Mouse (Mus musculus) MEL (cell line): ENCODE measurements around the gene Qars. TPM values are rescaled to one million over a fixed set of nuclear protein-coding genes. Genes with fewer than 3 reads are reported as not detected.

Experiments
- DNase-seq: peaks from one replicate; pipeline ENCODE4 v3.0.0; 2011; ENCODE audit warnings: low read depth, low spot score
- H3K27ac ChIP-seq: 2 replicates; pipeline ENCODE4 v1.5.1; 2012; ENCODE audit warnings: low read depth, mild to moderate bottlenecking, control low read depth, low read length, moderate library complexity; ENCODE audit not compliant: control insufficient read depth
- H3K27me3 ChIP-seq, 2 experiments: fragments of 150-350 bp in 1 of 2; sonication (generic) in 1 of 2; 2 replicates each; pipeline ENCODE4 v1.6.1; 2012; ENCODE audit warnings: low read length in 2 of 2, mild to moderate bottlenecking in 2 of 2, improper control_type of control experiment in 1 of 2, moderate library complexity in 1 of 2; ENCODE audit not compliant: insufficient read depth in 2 of 2, control insufficient read depth in 1 of 2
- H3K36me3 ChIP-seq, 2 experiments: 2 replicates each; pipeline ENCODE4 v1.6.1; 2012 to 2014; ENCODE audit warnings: low read length in 2 of 2, improper control_type of control experiment in 1 of 2, inconsistent platforms in 1 of 2, mild to moderate bottlenecking in 1 of 2; ENCODE audit not compliant: insufficient read depth in 2 of 2, control insufficient read depth in 1 of 2
- H3K4me1 ChIP-seq, 2 experiments: fragments of 150-350 bp in 1 of 2; sonication (generic) in 1 of 2; 2 replicates each; pipeline ENCODE4 v1.6.1; 2012; ENCODE audit warnings: low read length in 2 of 2, improper control_type of control experiment in 1 of 2, mild to moderate bottlenecking in 1 of 2; ENCODE audit not compliant: insufficient read depth in 2 of 2, control insufficient read depth in 1 of 2
- H3K4me3 ChIP-seq, 2 experiments: fragments of 150-350 bp in 1 of 2; sonication (generic) in 1 of 2; 2 replicates each; pipeline ENCODE4 v1.5.1; 2012; ENCODE audit warnings: low read depth in 2 of 2, low read length in 2 of 2, mild to moderate bottlenecking in 2 of 2, moderate library complexity in 2 of 2, control low read depth in 1 of 2, improper control_type of control experiment in 1 of 2; ENCODE audit not compliant: control insufficient read depth in 1 of 2, insufficient read depth in 1 of 2
- H3K79me2 ChIP-seq: 2 replicates; pipeline ENCODE4 v1.6.1; 2012; ENCODE audit warnings: mild to moderate bottlenecking, low read length, moderate library complexity; ENCODE audit not compliant: control insufficient read depth, poor library complexity, insufficient read depth
- H3K9ac ChIP-seq: 2 replicates; pipeline ENCODE4 v1.6.1; 2012; ENCODE audit warnings: low read depth, mild to moderate bottlenecking, control low read depth, low read length, moderate library complexity; ENCODE audit not compliant: control insufficient read depth, poor library complexity, severe bottlenecking
- H3K9me3 ChIP-seq: fragments of 150-350 bp; sonication (generic); replicated peaks from 2 replicates; pipeline ENCODE4 v1.6.1; 2012; ENCODE audit warnings: mild to moderate bottlenecking, low read length, improper control_type of control experiment, moderate library complexity; ENCODE audit not compliant: insufficient read depth
- BHLHE40 ChIP-seq: IDR thresholded peaks from 2 replicates; pipeline ENCODE4 v1.6.1; 2012; ENCODE audit warnings: low read depth, mild to moderate bottlenecking, inconsistent platforms, low read length, improper control_type of control experiment, borderline replicate concordance
- CHD1 ChIP-seq: IDR thresholded peaks from 2 replicates; pipeline ENCODE4 v1.6.1; 2012; ENCODE audit warnings: low read depth, mild to moderate bottlenecking, inconsistent platforms, low read length, improper control_type of control experiment
- CHD2 ChIP-seq: IDR thresholded peaks from 2 replicates; pipeline ENCODE4 v1.6.1; 2011; ENCODE audit warnings: low read length, improper control_type of control experiment
- E2F4 ChIP-seq: IDR thresholded peaks from 2 replicates; pipeline ENCODE4 v1.6.1; 2011; ENCODE audit warnings: low read depth, low read length, improper control_type of control experiment, borderline replicate concordance
- ELF1 ChIP-seq: IDR thresholded peaks from 2 replicates; pipeline ENCODE4 v1.6.1; 2014; ENCODE audit warnings: low read depth, mild to moderate bottlenecking, inconsistent platforms, low read length, improper control_type of control experiment, moderate library complexity
- EP300 ChIP-seq, 2 experiments: IDR thresholded peaks; 2 replicates each; pipeline ENCODE4 v1.6.1; 2011; ENCODE audit warnings: improper control_type of control experiment in 2 of 2, low read length in 2 of 2, low read depth in 1 of 2, mild to moderate bottlenecking in 1 of 2
- ETS1 ChIP-seq: IDR thresholded peaks from 2 replicates; pipeline ENCODE4 v1.6.1; 2012; ENCODE audit warnings: low read depth, mild to moderate bottlenecking, inconsistent platforms, low read length, improper control_type of control experiment, moderate library complexity
- GABPA ChIP-seq: IDR thresholded peaks from 2 replicates; pipeline ENCODE4 v1.6.1; 2012; ENCODE audit warnings: low read depth, mild to moderate bottlenecking, inconsistent platforms, low read length, improper control_type of control experiment, moderate library complexity
- HCFC1 ChIP-seq: IDR thresholded peaks from 2 replicates; pipeline ENCODE4 v1.6.1; 2012; ENCODE audit warnings: low read depth, mild to moderate bottlenecking, inconsistent platforms, low read length, improper control_type of control experiment, moderate library complexity
- JUND ChIP-seq: IDR thresholded peaks from 2 replicates; pipeline ENCODE4 v1.6.1; 2011; ENCODE audit warnings: low read depth, mild to moderate bottlenecking, improper control_type of control experiment, low read length
- KAT2A ChIP-seq: conservative IDR thresholded peaks from 2 replicates; pipeline ENCODE4 v1.6.1; 2012; ENCODE audit warnings: low read depth, low read length, improper control_type of control experiment, inconsistent platforms
- MAFK ChIP-seq: IDR thresholded peaks from 2 replicates; pipeline ENCODE4 v1.6.1; 2011; ENCODE audit warnings: low read depth, mild to moderate bottlenecking, low read length, improper control_type of control experiment, borderline replicate concordance
- MAX ChIP-seq: IDR thresholded peaks from 2 replicates; pipeline ENCODE4 v1.6.1; 2011; ENCODE audit warnings: low read length, improper control_type of control experiment
- MAZ ChIP-seq: IDR thresholded peaks from 2 replicates; pipeline ENCODE4 v1.6.1; 2012; ENCODE audit warnings: low read depth, mild to moderate bottlenecking, inconsistent platforms, low read length, improper control_type of control experiment
- NELFE ChIP-seq: IDR thresholded peaks from 2 replicates; pipeline ENCODE4 v1.6.1; 2011; ENCODE audit warnings: low read depth, low read length, improper control_type of control experiment
- NRF1 ChIP-seq: IDR thresholded peaks from 2 replicates; pipeline ENCODE4 v1.6.1; 2014; ENCODE audit warnings: low read depth, mild to moderate bottlenecking, inconsistent platforms, low read length, improper control_type of control experiment, moderate library complexity; ENCODE audit not compliant: poor library complexity, insufficient read depth, severe bottlenecking
- POLR2A ChIP-seq, 2 experiments: IDR thresholded peaks; 2 replicates each; pipeline ENCODE4 v1.6.1; 2011 to 2012; ENCODE audit warnings: low read length in 2 of 2, mild to moderate bottlenecking in 2 of 2, control low read depth in 1 of 2, improper control_type of control experiment in 1 of 2, low read depth in 1 of 2, moderate library complexity in 1 of 2; ENCODE audit not compliant: control insufficient read depth in 1 of 2, insufficient read depth in 1 of 2, poor library complexity in 1 of 2
- POLR2AphosphoS5 ChIP-seq: IDR thresholded peaks from 2 replicates; pipeline ENCODE4 v1.6.1; 2012; ENCODE audit warnings: low read depth, borderline replicate concordance, mild to moderate bottlenecking, inconsistent platforms, low read length, moderate library complexity, mixed read lengths
- RAD21 ChIP-seq: IDR thresholded peaks from 2 replicates; pipeline ENCODE4 v1.6.1; 2011; ENCODE audit warnings: mild to moderate bottlenecking, low read depth, low read length, improper control_type of control experiment
- RCOR1 ChIP-seq: IDR thresholded peaks from 2 replicates; pipeline ENCODE4 v1.6.1; 2012; ENCODE audit warnings: low read depth, mild to moderate bottlenecking, inconsistent platforms, low read length, improper control_type of control experiment
- SIN3A ChIP-seq: IDR thresholded peaks from 2 replicates; pipeline ENCODE4 v1.6.1; 2012; ENCODE audit warnings: low read length, improper control_type of control experiment, inconsistent platforms
- SMC3 ChIP-seq: IDR thresholded peaks from 2 replicates; pipeline ENCODE4 v1.6.1; 2011; ENCODE audit warnings: low read depth, low read length, improper control_type of control experiment
- TAL1 ChIP-seq: IDR thresholded peaks from 2 replicates; pipeline ENCODE4 v1.6.1; 2012; ENCODE audit warnings: mild to moderate bottlenecking, inconsistent platforms, low read length, moderate library complexity, mixed read lengths
- TCF12 ChIP-seq: IDR thresholded peaks from 2 replicates; pipeline ENCODE4 v1.6.1; 2014; ENCODE audit warnings: low read depth, mild to moderate bottlenecking, inconsistent platforms, low read length, improper control_type of control experiment, moderate library complexity
- UBTF ChIP-seq: IDR thresholded peaks from 2 replicates; pipeline ENCODE4 v1.6.1; 2012; ENCODE audit warnings: low read depth, mild to moderate bottlenecking, inconsistent platforms, low read length, improper control_type of control experiment, moderate library complexity, borderline replicate concordance; ENCODE audit not compliant: insufficient read depth
- USF1 ChIP-seq: IDR thresholded peaks from 2 replicates; pipeline ENCODE4 v1.6.1; 2014; ENCODE audit warnings: low read depth, mild to moderate bottlenecking, inconsistent platforms, low read length, improper control_type of control experiment, moderate library complexity
- ZKSCAN1 ChIP-seq: IDR thresholded peaks from 2 replicates; pipeline ENCODE4 v1.6.1; 2012; ENCODE audit warnings: low read depth, mild to moderate bottlenecking, inconsistent platforms, low read length, improper control_type of control experiment, moderate library complexity
- ZMIZ1 ChIP-seq: IDR thresholded peaks from 2 replicates; pipeline ENCODE4 v1.6.1; 2012; ENCODE audit warnings: low read depth, mild to moderate bottlenecking, inconsistent platforms, low read length, improper control_type of control experiment, moderate library complexity
- ZNF384 ChIP-seq: IDR thresholded peaks from 2 replicates; pipeline ENCODE4 v1.6.1; 2012; ENCODE audit warnings: low read depth, mild to moderate bottlenecking, inconsistent platforms, low read length, improper control_type of control experiment
- polyA plus RNA-seq, 2 experiments: library from polyadenylated mRNA; stranded (reverse) in 1 of 2; unstranded in 1 of 2; fragments of >175 nt in 1 of 2; fragments of >200 nt in 1 of 2; gene quantifications; 2 replicates each; pipeline versions ENCODE4 v1.2.1 to v1.2.4; 2012; ENCODE audit warnings: low replicate concordance in 2 of 2, low read depth in 1 of 2; ENCODE audit not compliant: insufficient read length in 2 of 2, insufficient read depth in 1 of 2, missing spikeins in 1 of 2
- total RNA-seq: library from RNA; depleted of rRNA; stranded (reverse); fragments of 300-350 nt; gene quantifications from 2 replicates; pipeline ENCODE4 v1.2.3, GENCODE M21; 2012

Qars gene
- total and polyA plus RNA-seq, 3 experiments: 286 to 407 TPM; not detected in 1

GRCm38 (mm10) chr9:108474528-108474927 lies 33.0 kb upstream of the Qars start:
- Histone ChIP-seq H3K4me1 (peaks cover 0 to 2% of the 10 kb centered on the region in 2 experiments; a peak in 1 of 4 replicates), H3K9ac (no peak overlapping the region), H3K27me3 (no peaks in the 10 kb centered on the region), H3K79me2 (no peaks in the 10 kb centered on the region), H3K4me3 (no peak overlapping the region)
- TF ChIP-seq JUND: no peak
- TF ChIP-seq SIN3A: no peak
- TF ChIP-seq MAX: no peak
- TF ChIP-seq POLR2AphosphoS5: no peak
- TF ChIP-seq GABPA: no peak
- TF ChIP-seq MAFK: no peak
- TF ChIP-seq POLR2A (IDR thresholded peaks at IDR 0.05; ENCODE audit: control insufficient read depth in 1 of 2, insufficient read depth in 1 of 2, low read depth in 1 of 2, low read length in 2 of 2, poor library complexity in 1 of 2): no peak
- TF ChIP-seq CHD1: no peak
- TF ChIP-seq CHD2: no peak
- TF ChIP-seq UBTF: no peak
- no peak for TF ChIP-seq ZKSCAN1
- no peak for TF ChIP-seq NRF1
- no peak for TF ChIP-seq KAT2A
- TF ChIP-seq ELF1: no peak
- no peak for TF ChIP-seq ZNF384
- TF ChIP-seq ETS1: no peak
- no peak for TF ChIP-seq TAL1
- TF ChIP-seq HCFC1: no peak
- no peak for TF ChIP-seq TCF12
- TF ChIP-seq EP300 (IDR thresholded peaks at IDR 0.05; ENCODE audit: low read depth in 1 of 2, low read length in 2 of 2): no peak
- TF ChIP-seq, all 39 proteins: peak for 0
- Histone ChIP-seq H3K9me3 (no peaks in the 10 kb centered on the region), H3K27ac (no peak overlapping the region), H3K36me3 (no peaks in the 10 kb centered on the region; a peak in 1 of 4 replicates)
- DNase-seq: peak; percentile 30

- H3K9ac ChIP-seq: peak overlapping the region; percentile 45
- peak; percentile 35 for DNase-seq
- peak overlapping the region in 1 of 2 experiments; percentile 54; a peak in 2 of 4 replicates for H3K4me3 ChIP-seq
- TF ChIP-seq ZMIZ1 (no peak), ELF1 (no peak), E2F4 (no peak), NELFE (no peak), NRF1 (no peak), TCF12 (no peak), MAX (no peak), POLR2A (IDR thresholded peaks at IDR 0.05; ENCODE audit: control insufficient read depth in 1 of 2, insufficient read depth in 1 of 2, low read depth in 1 of 2, low read length in 2 of 2, poor library complexity in 1 of 2) (no peak), RAD21 (no peak), KAT2A (no peak), MAFK (no peak), ETS1 (no peak), USF1 (no peak), TAL1 (no peak), SMC3 (no peak), BHLHE40 (no peak), RCOR1 (no peak), MAZ (no peak)
- peaks cover 0 to 2% of the 10 kb centered on the region in 2 experiments; a peak in 1 of 4 replicates for H3K4me1 ChIP-seq
- H3K36me3 ChIP-seq: no peaks in the 10 kb centered on the region; a peak in 1 of 4 replicates
- no peaks in the 10 kb centered on the region for H3K9me3 ChIP-seq
- no peak overlapping the region for H3K27ac ChIP-seq
- no peaks in the 10 kb centered on the region for H3K79me2 ChIP-seq
- H3K27me3 ChIP-seq: no peaks in the 10 kb centered on the region
These were observed 28.8 kb upstream of the Qars start for GRCm38 (mm10) chr9:108478638-108479156.
